Mouse (Mus musculus) lung, embryonic 16.5 days (tissue): Measurements from ENCODE around the gene Tardbp. TPM values are rescaled to one million over a fixed set of nuclear protein-coding genes. Genes with fewer than 3 reads are reported as not detected.

Source experiments
- ATAC-seq: fragments of 200-750 bp; cut with Nextera tagmentation; 2 replicates; pipeline ENCODE4 v1.8.0; 2017; ENCODE audit warnings: low read depth, mild to moderate bottlenecking, moderate library complexity
- H3K27ac ChIP-seq: fragments of 300-500 bp; sonication (generic); 2 replicates; pipeline ENCODE4 v1.5.1; 2014; ENCODE audit warnings: mild to moderate bottlenecking, control low read depth, low read length
- H3K27me3 ChIP-seq: fragments of 300-500 bp; sonication (generic); 2 replicates; pipeline ENCODE4 v1.6.1; 2014; ENCODE audit warnings: low read depth, low read length, mixed read lengths; ENCODE audit not compliant: control insufficient read depth, insufficient read depth
- H3K36me3 ChIP-seq: fragments of 300-500 bp; sonication (generic); 2 replicates; pipeline ENCODE4 v1.6.1; 2014; ENCODE audit warnings: low read length; ENCODE audit not compliant: control insufficient read depth, insufficient read depth
- H3K4me1 ChIP-seq: fragments of 300-500 bp; sonication (generic); replicated peaks from 2 replicates; pipeline ENCODE4 v1.6.1; 2014; ENCODE audit warnings: low read length, mixed read lengths; ENCODE audit not compliant: control insufficient read depth, insufficient read depth
- H3K4me2 ChIP-seq: fragments of 300-500 bp; sonication (generic); 2 replicates; pipeline ENCODE4 v1.6.1; 2014; ENCODE audit warnings: low read depth, low read length, control low read depth
- H3K4me3 ChIP-seq: fragments of 300-500 bp; sonication (generic); 2 replicates; pipeline ENCODE4 v1.5.1; 2014; ENCODE audit warnings: mild to moderate bottlenecking, low read length, control low read depth
- H3K9ac ChIP-seq: fragments of 300-500 bp; sonication (generic); 2 replicates; pipeline ENCODE4 v1.6.1; 2014; ENCODE audit warnings: low read length, control low read depth
- H3K9me3 ChIP-seq: fragments of 300-500 bp; sonication (generic); 2 replicates; pipeline ENCODE4 v1.6.1; 2016; ENCODE audit warnings: low read length; ENCODE audit not compliant: control insufficient read depth
- WGBS: fragments of 180-500 bp; shearing (Covaris S2); extraction: QIAGEN DNeasy Blood & Tissue Kit; methylation state at CpG from one replicate; pipeline ENCODE4 v1.1.7; 2014; 5-methylcytosine and 5-hydroxymethylcytosine counted together
- polyA plus RNA-seq: library from polyadenylated mRNA; unstranded; fragments of >200 nt; fragmentation: Nextera tagmentation; extraction: Ambion mirVana; gene quantifications from 2 replicates; pipeline ENCODE4 v1.2.1, GENCODE M21; 2015

Tardbp gene
- polyA plus RNA-seq, 1 experiment from 2014 or later = 367 TPM

GRCm38 (mm10) chr4:148643291-148644156, 16.7 kb upstream of the Tardbp start, which contains the start of gene Gm572:
Gene Gm572, plus strand, starts transcription at chr4:148643317.
- Histone ChIP-seq H3K27me3 (no peaks in the 10 kb centered on the region), H3K9ac (peak within 1 kb of the TSS; percentile 50), H3K4me1 (peaks cover 4% of the 10 kb centered on the region; the same call in 1 of the 2 replicates), H3K4me2 (peak within 1 kb of the TSS; percentile 52), H3K4me3 (peak within 1 kb of the TSS; percentile 25), H3K9me3 (no peaks in the 10 kb centered on the region), H3K36me3 (no peaks in the 10 kb centered on the region), H3K27ac (peak within 1 kb of the TSS; percentile 9; the same call in 1 of the 2 replicates)
- 47% methylated on average over 15 of the region's 15 CpGs for WGBS
- peak; percentile 49 for ATAC-seq

GRCm38 (mm10) chr4:148641121-148641520, 14.3 kb upstream of the Tardbp start:
- peak; percentile 19; the same call in 1 of the 2 replicates for ATAC-seq
- Histone ChIP-seq H3K4me3 (no peak overlapping the region), H3K27me3 (no peaks in the 10 kb centered on the region), H3K27ac (no peak overlapping the region), H3K36me3 (no peaks in the 10 kb centered on the region), H3K9ac (no peak overlapping the region), H3K4me1 (peaks cover 4% of the 10 kb centered on the region), H3K9me3 (no peaks in the 10 kb centered on the region), H3K4me2 (no peak overlapping the region)
- 72% methylated on average over 5 of the region's 5 CpGs for WGBS

- whole genome bisulfite sequencing = 84% methylated on average over 2 of the region's 2 CpGs
- Histone ChIP-seq H3K36me3 (no peaks in the 10 kb centered on the region), H3K27ac (no peak overlapping the region), H3K4me2 (no peak overlapping the region), H3K4me3 (no peak overlapping the region), H3K27me3 (no peaks in the 10 kb centered on the region), H3K4me1 (peaks cover 4% of the 10 kb centered on the region), H3K9me3 (no peaks in the 10 kb centered on the region), H3K9ac (no peak overlapping the region)
- ATAC-seq = no peak
These were observed 12.6 kb upstream of the Tardbp start for GRCm38 (mm10) chr4:148639455-148639854.

GRCm38 (mm10) chr4:148638302-148638701, 11.5 kb upstream of the Tardbp start:
- H3K27me3 ChIP-seq = no peaks in the 10 kb centered on the region
- H3K4me3 ChIP-seq = no peak overlapping the region
- H3K36me3 ChIP-seq = no peaks in the 10 kb centered on the region
- 38% methylated on average over 9 of the region's 9 CpGs for WGBS
- H3K27ac ChIP-seq = no peak overlapping the region
- 0 out of 2 replicates have a peak, but pooled peaks have one; percentile 57 for ATAC-seq
- H3K4me2 ChIP-seq = 0 out of 2 replicates have a peak overlapping the region, but pooled peaks have one; percentile 12
- no peaks in the 10 kb centered on the region for H3K9me3 ChIP-seq
- H3K9ac ChIP-seq = no peak overlapping the region
- H3K4me1 ChIP-seq = no peaks in the 10 kb centered on the region; the same call in 1 of the 2 replicates

GRCm38 (mm10) chr4:148635309-148635708, 8.5 kb upstream of the Tardbp start:
- Histone ChIP-seq H3K36me3 (no peaks in the 10 kb centered on the region), H3K9ac (no peak overlapping the region), H3K4me1 (no peaks in the 10 kb centered on the region; the same call in 1 of the 2 replicates), H3K27me3 (no peaks in the 10 kb centered on the region), H3K4me3 (no peak overlapping the region), H3K4me2 (no peak overlapping the region), H3K9me3 (no peaks in the 10 kb centered on the region), H3K27ac (no peak overlapping the region)
- 61% methylated on average over 2 of the region's 2 CpGs for WGBS
- no peak for ATAC-seq

- 60% methylated on average over 2 of the region's 2 CpGs for whole genome bisulfite sequencing
- no peak overlapping the region for H3K9ac ChIP-seq
- no peak overlapping the region for H3K4me3 ChIP-seq
- peak overlapping the region; percentile 37; the same call in 1 of the 2 replicates for H3K27ac ChIP-seq
- no peaks in the 10 kb centered on the region; the same call in 1 of the 2 replicates for H3K4me1 ChIP-seq
- H3K36me3 ChIP-seq = no peaks in the 10 kb centered on the region
- H3K27me3 ChIP-seq = no peaks in the 10 kb centered on the region
- ATAC-seq = no peak
- no peak overlapping the region for H3K4me2 ChIP-seq
- no peaks in the 10 kb centered on the region for H3K9me3 ChIP-seq
These were observed 6.7 kb upstream of the Tardbp start for GRCm38 (mm10) chr4:148633395-148634061.

DNA sequence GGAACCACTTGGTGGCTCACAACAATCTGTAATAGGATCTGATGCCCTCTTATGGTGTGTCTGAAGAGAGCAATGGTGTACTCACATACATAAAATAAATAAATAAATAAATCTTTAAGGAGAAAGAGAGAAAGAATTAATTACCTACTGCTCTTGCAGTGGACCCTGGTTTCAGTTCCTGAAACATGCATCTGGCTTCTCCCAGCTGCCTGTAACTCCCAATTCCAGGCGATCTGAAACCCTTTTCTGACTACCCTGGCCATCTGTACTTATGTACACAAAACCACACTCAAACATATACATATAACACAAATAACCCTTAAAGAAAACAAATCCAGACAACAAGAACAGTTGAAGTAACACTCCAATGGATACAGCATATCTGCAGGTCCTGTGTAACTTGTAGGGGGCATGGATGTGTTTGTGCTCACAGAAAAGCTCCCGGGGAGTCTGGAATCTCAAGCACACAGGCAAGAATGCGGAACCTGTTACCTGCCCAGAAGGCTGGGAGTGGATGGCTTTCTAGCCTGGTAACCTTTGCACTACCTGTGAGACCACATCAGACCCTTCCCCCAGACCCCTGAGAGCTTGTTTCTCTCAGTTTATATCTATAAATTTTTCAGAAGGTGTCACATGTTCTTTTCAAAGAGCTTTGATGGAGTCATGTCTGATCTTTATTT, 5.3 kb upstream of the Tardbp start:
- Histone ChIP-seq H3K27me3 (no peaks in the 10 kb centered on the region), H3K4me2 (no peak overlapping the region), H3K9me3 (no peaks in the 10 kb centered on the region), H3K36me3 (no peaks in the 10 kb centered on the region), H3K9ac (no peak overlapping the region), H3K4me3 (no peak overlapping the region), H3K27ac (peak overlapping the region; percentile 72), H3K4me1 (no peaks in the 10 kb centered on the region; the same call in 1 of the 2 replicates)
- ATAC-seq = peak; percentile 83
- 41% methylated on average over 3 of the region's 3 CpGs for WGBS

- H3K9me3 ChIP-seq = no peaks in the 10 kb centered on the region
- ATAC-seq = peak; percentile 1
- peak overlapping the region; percentile 99 for H3K9ac ChIP-seq
- peaks cover 26% of the 10 kb centered on the region for H3K36me3 ChIP-seq
- H3K4me3 ChIP-seq = peak overlapping the region; percentile 97
- no peak overlapping the region for H3K27ac ChIP-seq
- H3K4me1 ChIP-seq = peaks cover 14% of the 10 kb centered on the region
- H3K4me2 ChIP-seq = peak overlapping the region; percentile 39
- WGBS = 59% methylated on average over 3 of the region's 3 CpGs
- no peaks in the 10 kb centered on the region for H3K27me3 ChIP-seq
These were observed 427 bp upstream of the Tardbp start for GRCm38 (mm10) chr4:148627246-148627645.
